Mouse (Mus musculus) megakaryocyte, embryonic 14.5 days (primary cell): ENCODE results near the gene Trappc5.

ENCODE experiments used
- FLI1 ChIP-seq: IDR thresholded peaks from 2 replicates; pipeline ENCODE4 v1.6.1; 2012; ENCODE audit warnings: low read length, inconsistent platforms, mixed read lengths
- GATA1 ChIP-seq: IDR thresholded peaks from 3 replicates; pipeline ENCODE4 v1.6.1; 2012; ENCODE audit warnings: mixed read lengths, low read length, inconsistent platforms, borderline replicate concordance

DNA sequence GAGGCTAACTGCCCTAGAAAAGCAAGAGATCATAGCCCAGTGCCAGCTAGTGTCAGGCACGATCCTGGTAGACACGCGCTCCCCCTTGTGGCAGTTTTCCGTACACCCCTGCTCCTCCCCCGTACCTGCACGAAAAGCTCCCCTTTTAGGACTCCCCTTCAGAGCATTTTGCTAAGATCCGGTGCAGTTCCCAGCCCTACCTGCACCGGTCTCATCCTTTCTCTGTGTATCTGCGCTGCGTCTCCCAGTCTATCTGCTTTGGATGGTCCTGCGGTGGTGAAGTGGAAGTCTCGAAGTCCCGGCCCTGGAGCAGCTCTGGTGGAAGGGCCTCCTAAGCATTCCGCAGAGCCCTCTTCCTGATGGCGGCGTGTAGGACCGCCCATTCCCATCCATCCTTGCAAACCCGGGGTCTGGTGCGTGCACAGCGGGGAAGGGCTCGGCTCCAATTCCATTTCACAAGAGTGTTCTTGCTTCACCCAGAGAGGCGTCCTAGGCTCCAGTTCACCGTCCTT, 4.1 kb upstream of the Trappc5 start, which contains the start of gene Fcor:
- TF ChIP-seq FLI1 (no peak), GATA1 (no peak)
